Mouse (Mus musculus): ENCODE measurements around the gene Amot. TPM values are rescaled to one million over a fixed set of nuclear protein-coding genes. Genes with fewer than 3 reads are reported as not detected.

Amot gene
- total RNA-seq (2022), result 100 to 1,000 TPM in 2 of 4 experiments, 10 to 100 TPM in 2; 88.2 to 119 (median 105) TPM

DNA sequence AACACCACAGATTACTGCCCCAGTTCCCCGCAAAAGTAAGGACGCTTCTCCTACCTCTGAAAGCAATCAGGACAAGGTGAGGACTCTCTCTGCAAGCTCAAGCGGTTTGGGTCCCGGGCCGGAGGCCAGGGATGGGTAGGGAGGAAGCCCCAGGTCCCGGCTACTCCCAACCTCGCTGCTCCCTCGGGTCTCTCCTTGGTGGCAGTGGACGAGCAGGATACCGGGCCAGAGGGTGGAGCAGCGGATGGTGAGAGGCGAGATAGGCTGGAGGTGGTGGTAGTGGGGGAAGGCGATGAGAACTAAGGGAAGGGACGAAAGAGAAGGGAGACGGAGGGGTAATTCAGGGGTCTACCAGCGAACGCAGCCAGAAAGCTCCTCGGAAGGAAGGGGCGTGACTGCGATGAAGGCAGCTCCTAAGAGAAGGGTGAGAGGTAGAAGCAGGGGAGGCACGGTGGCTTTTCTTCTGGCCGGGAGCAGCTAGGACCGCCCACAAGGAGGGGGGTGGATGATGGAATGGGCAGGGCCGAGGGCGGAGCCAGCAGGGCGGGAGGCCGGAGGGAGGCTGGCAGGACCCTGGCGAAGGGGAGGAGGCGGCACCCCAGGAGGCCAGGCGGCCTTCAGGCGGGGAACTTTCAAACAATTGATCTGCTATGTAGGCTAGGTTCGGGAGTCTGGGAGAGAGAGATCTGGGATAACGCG lies at the start of gene Amot:
Gene Amot, minus strand, starts transcription at position 465 of the 699 bp plus-strand sequence.
- peak; percentile 70 to 76 for DNase-seq (ENCODE audit: low spot score in 2 of 2)

DNA sequence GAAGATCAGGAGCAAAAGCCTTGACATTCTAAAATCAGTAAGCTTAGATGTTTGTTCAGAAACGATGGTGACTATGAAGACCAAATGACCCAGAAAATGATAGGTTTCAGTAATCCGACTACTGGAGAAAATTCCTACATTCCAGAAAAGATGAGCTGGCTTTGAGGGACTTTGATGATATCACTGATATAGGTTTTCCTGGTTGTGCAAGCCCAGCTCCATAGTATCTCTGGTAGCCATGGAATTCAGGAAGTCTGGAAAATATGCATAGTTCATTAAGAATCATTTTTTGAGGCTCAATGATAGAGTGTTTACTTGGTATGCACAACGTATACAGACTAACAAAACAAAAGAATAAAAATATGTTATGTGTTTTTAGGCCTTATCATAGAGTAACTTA lies 40.1 kb upstream of the Amot start:
- DNase-seq (ENCODE audit: low spot score in 2 of 2), result no peak

- no peak for DNase-seq (ENCODE audit: low spot score in 2 of 2)
These were observed 38.9 kb upstream of the Amot start for GRCm38 (mm10) chrX:145543602-145544490.

GRCm38 (mm10) chrX:145541050-145541449 lies 36.1 kb upstream of the Amot start:
- DNase-seq (ENCODE audit: low spot score in 2 of 2), result no peak

DNA sequence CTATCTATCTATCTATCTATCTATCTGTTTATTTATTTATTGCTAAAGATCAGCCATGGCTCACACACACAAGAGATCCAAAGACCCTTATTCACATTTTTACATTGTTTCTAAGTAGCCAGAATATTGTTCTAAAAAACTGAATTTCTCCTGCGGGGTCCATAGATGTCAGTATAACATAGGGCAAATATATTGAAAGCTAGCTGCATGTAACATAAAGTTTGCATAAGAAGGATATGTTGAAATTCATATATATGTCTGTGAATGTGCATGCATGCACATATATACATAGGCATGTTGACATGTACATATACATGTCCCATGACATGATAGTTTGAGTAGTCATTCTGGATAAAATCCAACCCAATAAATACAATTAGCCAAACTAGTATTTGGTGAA lies 35.3 kb upstream of the Amot start:
- DNase-seq (ENCODE audit: low spot score in 2 of 2), result no peak

DNA sequence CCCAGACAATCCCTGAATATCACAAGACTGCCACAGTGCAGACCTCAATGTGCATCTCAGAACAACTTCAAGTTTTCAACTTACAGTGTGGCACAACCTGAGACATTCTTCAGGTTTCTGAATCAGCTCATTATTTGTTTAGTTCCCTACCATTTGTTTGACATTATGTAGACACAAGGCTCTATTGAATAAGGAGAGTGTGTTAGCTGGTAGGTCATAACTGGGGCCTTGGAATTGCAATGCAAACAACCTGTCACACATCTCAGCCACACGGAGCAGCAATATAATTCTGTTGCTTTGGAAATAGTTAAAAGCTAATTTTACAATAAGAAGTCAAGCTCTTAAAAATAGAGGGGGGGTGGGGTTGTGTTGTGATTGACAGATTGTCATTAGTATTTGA lies 24.6 kb upstream of the Amot start:
- DNase-seq (ENCODE audit: low spot score in 2 of 2), result no peak

GRCm38 (mm10) chrX:145516322-145517066 lies 11.5 kb upstream of the Amot start:
- no peak for DNase-seq (ENCODE audit: low spot score in 2 of 2)

- no peak for DNase-seq (ENCODE audit: low spot score in 2 of 2)
These were observed 10.6 kb upstream of the Amot start for GRCm38 (mm10) chrX:145515498-145516158.

- DNase-seq (ENCODE audit: low spot score in 2 of 2), result no peak
These were observed 5.7 kb upstream of the Amot start for GRCm38 (mm10) chrX:145510675-145511074.

- DNase-seq (ENCODE audit: low spot score in 2 of 2), result peak; percentile 33 to 55
These were observed 648 bp upstream of the Amot start for GRCm38 (mm10) chrX:145505457-145506201.

- no peak for DNase-seq (ENCODE audit: low spot score in 2 of 2)
These were observed 3.2 kb downstream of the Amot start for GRCm38 (mm10) chrX:145501666-145502355.

DNA sequence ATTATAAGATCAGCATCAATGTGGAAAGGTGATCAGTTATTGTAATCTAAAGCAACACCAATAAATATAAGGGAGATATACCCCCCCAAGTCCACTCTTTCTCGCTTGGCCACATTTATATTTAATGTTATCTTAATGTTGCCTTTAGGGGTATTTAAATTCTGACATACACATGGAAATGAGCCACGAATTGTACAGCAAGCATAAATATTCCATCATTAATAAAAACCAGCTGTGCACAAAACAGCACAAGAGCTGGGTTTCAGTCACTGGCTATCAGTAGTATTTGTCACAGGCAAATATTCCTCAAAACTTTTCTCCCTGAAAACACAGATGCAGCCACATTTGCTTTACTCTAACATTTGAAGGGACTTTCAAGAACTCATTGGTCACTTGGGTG lies 5.9 kb downstream of the Amot start:
- no peak for DNase-seq (ENCODE audit: low spot score in 2 of 2)

- DNase-seq (ENCODE audit: low spot score in 2 of 2), result no peak
These were observed 6.3 kb downstream of the Amot start for GRCm38 (mm10) chrX:145498691-145499090.

- no peak for DNase-seq (ENCODE audit: low spot score in 2 of 2)
These were observed 7.5 kb downstream of the Amot start for GRCm38 (mm10) chrX:145497486-145497885.

DNA sequence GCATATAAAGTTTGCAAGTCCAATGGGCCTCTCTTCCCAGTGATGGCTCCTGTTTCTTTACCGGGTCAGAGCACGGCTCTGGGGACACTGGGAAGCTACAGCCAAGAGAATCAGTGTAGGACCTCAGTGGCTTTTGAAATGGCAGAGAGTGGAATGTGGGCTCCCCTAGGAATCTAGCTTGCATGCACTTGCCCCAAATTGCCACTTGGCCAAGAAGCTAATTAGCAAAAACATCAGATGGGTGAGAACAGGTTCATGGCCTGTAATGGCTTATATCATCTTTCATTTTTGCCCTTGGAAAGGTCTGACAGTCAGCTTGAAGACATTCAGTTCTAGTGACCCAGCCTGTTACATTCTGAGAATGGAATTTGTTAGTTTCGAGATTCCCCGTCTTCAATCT lies 9.6 kb downstream of the Amot start:
- no peak for DNase-seq (ENCODE audit: low spot score in 2 of 2)

DNA sequence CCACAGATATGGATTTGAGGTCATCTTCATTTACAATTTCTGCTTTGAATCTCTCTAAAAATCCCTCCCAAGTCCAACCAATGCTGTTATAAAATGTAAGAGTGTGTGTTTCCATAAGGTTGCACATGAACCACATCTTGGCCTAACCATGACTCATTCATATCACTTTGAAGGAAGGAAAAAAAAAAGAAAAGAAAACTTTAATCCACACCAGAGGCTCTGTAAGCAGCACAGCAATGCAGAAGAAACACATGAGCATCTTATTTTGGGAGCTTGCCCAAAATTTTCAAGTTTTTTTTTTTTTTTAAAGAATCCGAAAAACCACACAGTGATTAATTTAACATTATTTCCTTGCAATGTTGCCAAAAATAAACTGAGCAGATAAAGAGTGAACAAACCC lies 14.2 kb downstream of the Amot start:
- DNase-seq (ENCODE audit: low spot score in 2 of 2), result no peak

DNA sequence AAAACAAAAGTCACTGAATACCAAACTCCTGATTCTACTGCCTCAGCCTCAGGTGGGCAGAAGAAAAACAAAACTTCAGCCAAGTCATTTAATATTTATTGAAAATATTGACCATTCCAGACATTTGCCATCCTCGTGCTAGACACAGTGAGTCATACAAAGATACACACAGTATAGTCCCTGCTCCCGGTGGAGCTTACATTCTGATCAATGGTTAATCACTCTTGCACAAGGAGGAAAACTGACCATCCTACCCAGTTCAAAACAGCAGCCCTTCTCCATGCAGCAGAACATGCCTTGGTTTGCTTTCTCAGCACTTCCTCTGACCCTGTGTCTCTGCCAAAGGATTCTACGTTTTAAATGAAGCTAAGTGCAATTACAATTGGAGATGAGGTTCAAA lies 14.6 kb downstream of the Amot start:
- DNase-seq (ENCODE audit: low spot score in 2 of 2), result no peak

DNA sequence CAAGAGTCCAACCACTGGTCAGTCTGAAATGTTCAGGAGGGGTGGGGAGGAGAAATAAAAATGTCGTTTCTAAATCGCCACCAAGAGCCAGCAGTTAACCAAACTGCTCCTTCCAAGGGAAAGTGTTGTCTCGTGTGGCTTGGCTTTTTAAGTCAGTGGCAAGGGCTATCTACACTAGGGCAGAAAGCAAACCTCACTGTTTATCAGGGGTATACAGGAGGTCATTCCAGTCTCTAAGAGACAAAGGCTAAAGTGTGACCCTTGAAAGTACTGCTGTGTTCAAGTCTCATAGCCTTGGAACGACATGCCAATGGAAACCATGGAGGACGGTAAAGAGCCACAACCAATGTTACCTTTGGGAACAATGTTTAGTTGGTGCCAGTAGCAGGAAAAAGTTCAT lies 15.0 kb downstream of the Amot start:
- no peak for DNase-seq (ENCODE audit: low spot score in 2 of 2)

- DNase-seq (ENCODE audit: low spot score in 2 of 2), result no peak
These were observed 19.5 kb downstream of the Amot start for GRCm38 (mm10) chrX:145485495-145485894.

DNA sequence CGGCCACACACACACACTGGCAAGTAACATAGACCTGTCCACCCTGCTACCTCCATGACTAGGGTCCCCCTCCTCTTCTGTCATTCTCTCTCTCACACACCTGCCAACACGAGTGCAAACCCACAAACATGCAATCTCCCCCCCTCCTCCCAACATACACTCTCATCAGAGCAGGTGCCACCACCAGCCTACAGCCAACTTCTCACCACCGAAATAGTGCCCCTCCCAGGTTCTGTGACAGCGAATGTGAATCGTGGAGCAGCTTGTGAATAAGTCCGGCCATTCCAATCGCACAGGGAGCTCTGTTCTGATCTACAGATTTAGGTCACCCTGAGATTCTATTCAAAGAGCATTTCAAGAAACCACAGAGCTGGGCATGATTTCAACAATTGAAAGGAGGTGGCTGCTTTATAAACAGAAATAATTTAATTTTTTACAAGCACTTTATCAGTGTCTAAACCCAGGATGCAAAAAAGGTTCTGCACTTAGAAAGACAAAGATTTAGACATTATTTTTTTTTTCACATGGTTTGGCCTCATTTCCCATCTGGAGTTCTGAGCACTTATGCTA lies 21.4 kb downstream of the Amot start:
- no peak for DNase-seq (ENCODE audit: low spot score in 2 of 2)

All from gastrocnemius, adult 8-10 months (tissue).